Mouse (Mus musculus) thymus, adult 2 months (tissue): ENCODE results near the gene Hcst.

Experiments
- CTCF ChIP-seq: fragments of 200-500 bp; IDR thresholded peaks from 2 replicates; pipeline ENCODE4 v1.5.1; 2012; ENCODE audit warnings: mild to moderate bottlenecking, control low read depth, low read length, moderate library complexity, borderline replicate concordance; ENCODE audit not compliant: control insufficient read depth, poor library complexity, insufficient read depth; ENCODE audit errors: extremely low read depth
- POLR2A ChIP-seq: fragments of 200-500 bp; IDR thresholded peaks from 2 replicates; pipeline ENCODE4 v1.6.1; 2012; ENCODE audit warnings: mild to moderate bottlenecking, low read length, control low read depth, moderate library complexity; ENCODE audit not compliant: control insufficient read depth, poor library complexity, insufficient read depth; ENCODE audit errors: extremely low read depth

GRCm38 (mm10) chr7:30440697-30441096, 21.0 kb upstream of the Hcst start:
- TF ChIP-seq CTCF (peak; percentile 79; the same call in 1 of the 2 replicates), POLR2A (no peak)
